Mouse (Mus musculus): ENCODE measurements at regions not wholly inside any gene's neighbourhood (a gene's known extent, or its start where the extent isn't known, plus 50 kb on each side); places are given as distances from the start of the nearest gene placed in this dataset.

- TF ChIP-seq HCFC1 (IDR thresholded peaks at IDR 0.05; ENCODE audit: borderline replicate concordance, insufficient read depth, low read length): no peak
- TF ChIP-seq ZC3H11A (IDR thresholded peaks at IDR 0.05; ENCODE audit: borderline replicate concordance, low read depth, low read length): no peak
- no peak for TF ChIP-seq ZNF384 (IDR thresholded peaks at IDR 0.05; ENCODE audit: low read depth, low read length)
- no peak for TF ChIP-seq CHD2 (IDR thresholded peaks at IDR 0.05; ENCODE audit: low read depth, low read length)
- TF ChIP-seq MAFK (IDR thresholded peaks at IDR 0.05; ENCODE audit: insufficient read depth, low read depth, low read length): no peak
Measured at GRCm38 (mm10) chr13:110841949-110842348, 412.9 kb upstream of the Actbl2 start.

Data from ES-E14 (cell line).